Mouse (Mus musculus) liver, postnatal 0 days (tissue): ENCODE data around the gene Spaar. TPM values are rescaled to one million over a fixed set of nuclear protein-coding genes. Genes with fewer than 3 reads are reported as not detected.

Experiments used
- ATAC-seq: fragments of 200-750 bp; cut with Nextera tagmentation; 2 replicates; pipeline ENCODE4 v1.8.0; 2017; ENCODE audit warnings: mild to moderate bottlenecking, moderate library complexity
- DNase-seq: peaks from one replicate; pipeline ENCODE4 v3.0.0-alpha.2; 2016
- H3K27ac ChIP-seq: fragments of 300-500 bp; sonication (generic); 2 replicates; pipeline ENCODE4 v1.5.1; 2014; ENCODE audit warnings: antibody characterized with exemption, moderate library complexity, mild to moderate bottlenecking, low read depth
- H3K27me3 ChIP-seq: fragments of 300-500 bp; sonication (generic); 2 replicates; pipeline ENCODE4 v1.6.1; 2014; ENCODE audit warnings: low read length, control low read depth, mixed read lengths; ENCODE audit not compliant: insufficient read depth
- H3K36me3 ChIP-seq: fragments of 300-500 bp; sonication (generic); replicated peaks from 2 replicates; pipeline ENCODE4 v1.6.1; 2014; ENCODE audit warnings: mild to moderate bottlenecking, control low read depth, low read length, moderate library complexity, mixed read lengths; ENCODE audit not compliant: insufficient read depth
- H3K4me1 ChIP-seq: fragments of 300-500 bp; sonication (generic); 2 replicates; pipeline ENCODE4 v1.6.1; 2014; ENCODE audit warnings: antibody characterized with exemption, mild to moderate bottlenecking, control low read depth; ENCODE audit not compliant: insufficient read depth
- H3K4me2 ChIP-seq: fragments of 300-500 bp; sonication (generic); 2 replicates; pipeline ENCODE4 v1.6.1; 2014; ENCODE audit warnings: low read depth, mild to moderate bottlenecking, low read length, moderate library complexity, mixed read lengths
- H3K4me3 ChIP-seq: fragments of 300-500 bp; sonication (generic); 2 replicates; pipeline ENCODE4 v1.5.1; 2014; ENCODE audit warnings: low read depth, low read length
- H3K9ac ChIP-seq: fragments of 300-500 bp; sonication (generic); replicated peaks from 2 replicates; pipeline ENCODE4 v1.6.1; 2014; ENCODE audit warnings: mild to moderate bottlenecking, moderate library complexity
- H3K9me3 ChIP-seq: fragments of 300-500 bp; sonication (generic); 2 replicates; pipeline ENCODE4 v1.6.1; 2016; ENCODE audit warnings: mild to moderate bottlenecking, control low read depth, low read length, mixed read lengths
- CTCF ChIP-seq: sonication (generic); IDR thresholded peaks from 2 replicates; pipeline ENCODE4 v1.5.1; 2016; ENCODE audit warnings: antibody characterized with exemption, low read depth
- EP300 ChIP-seq: IDR thresholded peaks from 2 replicates; pipeline ENCODE4 v1.6.1; 2016; ENCODE audit warnings: antibody characterized with exemption, low read depth, mild to moderate bottlenecking
- WGBS: fragments of 180-500 bp; shearing (Covaris S2); extraction: QIAGEN DNeasy Blood & Tissue Kit; methylation state at CpG from one replicate; pipeline ENCODE4 v1.1.7; 2014; ENCODE audit not compliant: insufficient replicate concordance; 5-methylcytosine and 5-hydroxymethylcytosine counted together
- polyA plus RNA-seq: library from polyadenylated mRNA; unstranded; fragments of >200 nt; fragmentation: Nextera tagmentation; extraction: Ambion mirVana; gene quantifications from 2 replicates; pipeline ENCODE4 v1.2.1, GENCODE M21; 2015

The Spaar gene
- polyA plus RNA-seq, 1 experiment from 2014 or later = 0.07 TPM

GRCm38 (mm10) chr4:43696561-43696960, 33.3 kb upstream of the Spaar start:
- 84% methylated on average over 13 of the region's 13 CpGs for WGBS
- TF ChIP-seq CTCF (no peak), EP300 (no peak)
- no peak overlapping the region for H3K4me3 ChIP-seq
- DNase-seq = no peak
- peaks cover 11% of the 10 kb centered on the region for H3K4me1 ChIP-seq
- H3K9ac ChIP-seq = no peak overlapping the region
- no peak overlapping the region for H3K27ac ChIP-seq
- H3K9me3 ChIP-seq = no peaks in the 10 kb centered on the region
- no peaks in the 10 kb centered on the region for H3K27me3 ChIP-seq
- ATAC-seq = no peak
- H3K36me3 ChIP-seq = no peaks in the 10 kb centered on the region
- no peak overlapping the region for H3K4me2 ChIP-seq

- no peak for TF ChIP-seq CTCF
- TF ChIP-seq EP300 = no peak
- no peaks in the 10 kb centered on the region for H3K9me3 ChIP-seq
- DNase-seq = no peak
- no peak for ATAC-seq
- no peak within 1 kb of the TSS for H3K9ac ChIP-seq
- no peak within 1 kb of the TSS for H3K27ac ChIP-seq
- H3K4me2 ChIP-seq = no peak within 1 kb of the TSS
- no peak within 1 kb of the TSS for H3K4me3 ChIP-seq
- no peaks in the 10 kb centered on the region for H3K36me3 ChIP-seq
- 72% methylated on average over 6 of the region's 6 CpGs for WGBS
- no peaks in the 10 kb centered on the region for H3K27me3 ChIP-seq
- no peaks in the 10 kb centered on the region for H3K4me1 ChIP-seq
These were observed 29.1 kb upstream of the Spaar start, which contains the start of gene Olfr70 for GRCm38 (mm10) chr4:43700707-43701106. Gene Olfr70 (minus strand): TSS chr4:43700807.

DNA sequence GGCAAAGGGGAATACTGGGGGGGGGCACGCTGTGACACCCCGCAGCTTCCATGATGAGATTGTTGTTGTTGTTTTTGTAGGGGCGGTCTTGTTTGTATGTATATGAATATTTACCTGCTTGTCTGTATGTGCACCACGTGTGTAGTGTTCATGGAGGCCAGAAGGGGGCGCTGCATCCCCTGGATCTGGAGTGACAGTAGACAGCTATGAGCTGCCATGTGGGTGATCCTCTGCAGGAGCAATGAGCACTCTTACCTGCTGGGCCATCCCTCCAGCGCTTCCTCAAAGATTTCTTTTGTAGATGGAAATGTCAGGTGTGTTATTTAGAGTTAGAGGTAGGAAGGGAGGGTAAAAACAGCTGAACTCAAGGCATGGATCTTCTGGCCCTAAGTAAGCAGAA, 26.4 kb upstream of the Spaar start:
- no peaks in the 10 kb centered on the region for H3K9me3 ChIP-seq
- no peak overlapping the region for H3K4me2 ChIP-seq
- no peak overlapping the region for H3K4me3 ChIP-seq
- H3K27me3 ChIP-seq = no peaks in the 10 kb centered on the region
- ATAC-seq (no peak), DNase-seq (no peak)
- no peak overlapping the region for H3K9ac ChIP-seq
- no peak overlapping the region for H3K27ac ChIP-seq
- H3K36me3 ChIP-seq = no peaks in the 10 kb centered on the region
- no peaks in the 10 kb centered on the region for H3K4me1 ChIP-seq
- 77% methylated on average over 6 of the region's 6 CpGs for WGBS
- TF ChIP-seq EP300 (no peak), CTCF (peak; percentile 62)

DNA sequence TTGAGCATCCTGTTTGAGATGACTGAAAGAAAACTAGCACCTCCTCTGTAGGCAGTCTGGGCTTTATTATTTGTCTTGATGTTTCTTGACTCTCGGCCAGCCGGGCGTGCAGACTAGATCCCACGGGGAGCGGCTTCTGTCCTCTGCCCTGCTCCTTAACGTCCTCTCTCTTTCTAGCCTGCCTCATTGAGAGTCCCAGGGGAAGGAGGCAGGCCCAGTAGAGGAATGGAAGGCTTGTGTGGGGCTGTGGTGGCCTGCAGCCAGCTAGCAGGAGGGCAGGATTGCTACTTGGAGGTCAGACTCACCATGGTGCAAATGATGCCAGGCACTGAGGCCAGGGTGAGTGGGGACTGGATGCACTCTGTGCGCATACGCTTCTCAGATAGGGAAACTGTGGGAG, 26.0 kb upstream of the Spaar start:
- no peak for DNase-seq

GRCm38 (mm10) chr4:43705991-43706390, 23.8 kb upstream of the Spaar start:
- no peak overlapping the region for H3K4me3 ChIP-seq
- H3K4me1 ChIP-seq = no peaks in the 10 kb centered on the region
- H3K27me3 ChIP-seq = no peaks in the 10 kb centered on the region
- TF ChIP-seq EP300 (no peak), CTCF (no peak)
- DNase-seq (no peak), ATAC-seq (no peak)
- 71% methylated on average over 13 of the region's 13 CpGs for WGBS
- H3K4me2 ChIP-seq = no peak overlapping the region
- H3K36me3 ChIP-seq = no peaks in the 10 kb centered on the region
- H3K9me3 ChIP-seq = no peaks in the 10 kb centered on the region
- no peak overlapping the region for H3K27ac ChIP-seq
- no peak overlapping the region for H3K9ac ChIP-seq

More for the DNA sequence above, 26.0 kb upstream of the Spaar start:
- no peak for ATAC-seq
- 82% methylated on average over 8 of the region's 8 CpGs for WGBS
- Histone ChIP-seq H3K4me3 (no peak overlapping the region), H3K9me3 (no peaks in the 10 kb centered on the region), H3K27ac (no peak overlapping the region), H3K27me3 (no peaks in the 10 kb centered on the region), H3K36me3 (no peaks in the 10 kb centered on the region), H3K4me1 (no peaks in the 10 kb centered on the region), H3K4me2 (no peak overlapping the region), H3K9ac (no peak overlapping the region)
- TF ChIP-seq CTCF (no peak), EP300 (no peak)

DNA sequence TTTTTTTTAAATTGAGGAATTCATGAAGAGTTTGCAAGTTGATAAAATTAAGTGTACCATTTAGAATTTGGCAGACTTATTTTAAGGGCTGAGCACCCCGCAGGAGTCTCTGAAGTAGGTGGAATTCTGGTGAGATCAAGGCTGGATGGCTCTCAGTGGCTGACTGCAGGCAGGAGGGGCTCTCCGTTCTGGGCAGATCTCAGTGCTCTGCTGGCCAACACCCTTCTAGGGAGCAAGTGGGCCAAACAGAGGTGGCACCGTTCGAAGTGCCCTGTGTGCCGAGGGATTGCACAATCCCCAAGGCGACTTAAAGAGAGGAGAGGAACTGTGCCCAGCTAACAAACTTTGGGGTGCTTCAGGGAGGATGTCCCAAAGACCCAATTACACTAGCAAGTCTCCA, 20.0 kb upstream of the Spaar start, which contains the start of gene Olfr71:
Gene Olfr71, minus strand, starts transcription at position 387 of the 400 bp plus-strand sequence.
- ATAC-seq = no peak
- no peaks in the 10 kb centered on the region for H3K4me1 ChIP-seq
- 0 out of 2 replicates have a peak, but pooled peaks cover 2% of the 10 kb centered on the region for H3K27me3 ChIP-seq
- WGBS = 52% methylated on average over 6 of the region's 6 CpGs
- no peak for TF ChIP-seq EP300
- no peaks in the 10 kb centered on the region for H3K9me3 ChIP-seq
- no peak within 1 kb of the TSS for H3K9ac ChIP-seq
- H3K4me3 ChIP-seq = no peak within 1 kb of the TSS
- H3K27ac ChIP-seq = no peak within 1 kb of the TSS
- no peaks in the 10 kb centered on the region for H3K36me3 ChIP-seq
- H3K4me2 ChIP-seq = no peak within 1 kb of the TSS
- no peak for DNase-seq

- 2% methylated on average over 2 of the region's 2 CpGs for WGBS
- no peaks in the 10 kb centered on the region for H3K36me3 ChIP-seq
- H3K4me3 ChIP-seq = no peak overlapping the region
- DNase-seq = peak; percentile 84
- no peaks in the 10 kb centered on the region for H3K4me1 ChIP-seq
- 0 out of 2 replicates have a peak, but pooled peaks cover 2% of the 10 kb centered on the region for H3K27me3 ChIP-seq
- no peaks in the 10 kb centered on the region for H3K9me3 ChIP-seq
- no peak for TF ChIP-seq EP300
- peak; percentile 89 for TF ChIP-seq CTCF
- no peak for ATAC-seq
- H3K4me2 ChIP-seq = no peak overlapping the region
- no peak overlapping the region for H3K9ac ChIP-seq
- no peak overlapping the region for H3K27ac ChIP-seq
These were observed 18.0 kb upstream of the Spaar start for GRCm38 (mm10) chr4:43711821-43712220.
